Mouse (Mus musculus) olfactory bulb, adult 2 months (tissue): ENCODE measurements at regions not wholly inside any gene's neighbourhood (a gene's known extent, or its start where the extent isn't known, plus 50 kb on each side); places are given as distances from the start of the nearest gene placed in this dataset.
"Not testable (repeated sequence)": the region's sequence is repeated elsewhere in the genome, so short reads cannot be mapped to it uniquely, and the experiment has no call there.

Experiments used
- H3K27ac ChIP-seq: fragments of 200-500 bp; 2 replicates; pipeline ENCODE4 v1.5.1; 2012; ENCODE audit warnings: low read depth, low read length; ENCODE audit not compliant: insufficient read depth
- H3K4me1 ChIP-seq: fragments of 200-500 bp; 2 replicates; pipeline ENCODE4 v1.6.1; 2012; ENCODE audit warnings: low read length; ENCODE audit not compliant: control insufficient read depth, insufficient read depth
- H3K4me3 ChIP-seq: fragments of 200-500 bp; 2 replicates; pipeline ENCODE4 v1.5.1; 2012; ENCODE audit warnings: mild to moderate bottlenecking, low read depth, low read length, moderate library complexity; ENCODE audit not compliant: insufficient read depth
- CTCF ChIP-seq: fragments of 200-500 bp; IDR thresholded peaks from 2 replicates; pipeline ENCODE4 v1.5.1; 2012; ENCODE audit warnings: low read depth, mild to moderate bottlenecking, low read length, moderate library complexity; ENCODE audit not compliant: insufficient read depth
- POLR2A ChIP-seq: fragments of 200-500 bp; IDR thresholded peaks from 2 replicates; pipeline ENCODE4 v1.6.1; 2012; ENCODE audit warnings: mild to moderate bottlenecking, low read depth, low read length, moderate library complexity; ENCODE audit not compliant: insufficient read depth
- WGBS: fragments of 180-500 bp; shearing (Covaris S2); methylation state at CpG from one replicate; pipeline ENCODE4 v1.1.7; 2018; 5-methylcytosine and 5-hydroxymethylcytosine counted together

GRCm38 (mm10) chr10:38704762-38705130 is 116.8 kb downstream of the Rfpl4b start:
- H3K27ac ChIP-seq, H3K4me3 ChIP-seq, H3K4me1 ChIP-seq: not testable (repeated sequence)
- WGBS = 88% methylated on average over 1 of the region's 1 CpGs

GRCm38 (mm10) chr10:38703954-38704761 is 117.4 kb downstream of the Rfpl4b start:
- TF ChIP-seq CTCF = no peak
- H3K4me3 ChIP-seq = no peak overlapping the region
- no peak overlapping the region for H3K27ac ChIP-seq
- no peaks in the 10 kb centered on the region for H3K4me1 ChIP-seq
- 79% methylated on average over 4 of the region's 4 CpGs for WGBS

GRCm38 (mm10) chr10:38677453-38677852 is 144.1 kb downstream of the Rfpl4b start:
- Histone ChIP-seq H3K4me1 (no peaks in the 10 kb centered on the region), H3K4me3 (no peak overlapping the region), H3K27ac (no peak overlapping the region)
- WGBS = 95% methylated on average over 2 of the region's 2 CpGs
- TF ChIP-seq CTCF (no peak), POLR2A (no peak)

- H3K4me1 ChIP-seq = no peaks in the 10 kb centered on the region
- no peak overlapping the region for H3K27ac ChIP-seq
- H3K4me3 ChIP-seq = no peak overlapping the region
- no peak for TF ChIP-seq CTCF
- no peak for TF ChIP-seq POLR2A
Measured at GRCm38 (mm10) chr10:38668610-38669009, 153.0 kb downstream of the Rfpl4b start.

GRCm38 (mm10) chr10:38667841-38668240 is 153.7 kb downstream of the Rfpl4b start:
- no peak for TF ChIP-seq POLR2A
- TF ChIP-seq CTCF = no peak
- Histone ChIP-seq H3K4me3 (no peak overlapping the region), H3K4me1 (no peaks in the 10 kb centered on the region), H3K27ac (no peak overlapping the region)

GRCm38 (mm10) chr10:38635695-38636094 is 185.9 kb downstream of the Rfpl4b start:
- Histone ChIP-seq H3K4me1 (no peaks in the 10 kb centered on the region), H3K27ac (no peak overlapping the region), H3K4me3 (no peak overlapping the region)
- WGBS = 68% methylated on average over 1 of the region's 1 CpGs
- TF ChIP-seq POLR2A = no peak

- Histone ChIP-seq H3K4me1 (no peaks in the 10 kb centered on the region), H3K4me3 (no peak overlapping the region), H3K27ac (no peak overlapping the region)
- TF ChIP-seq POLR2A = no peak
- TF ChIP-seq CTCF = no peak
- WGBS = 67% methylated on average over 4 of the region's 4 CpGs
Measured at GRCm38 (mm10) chr10:38629907-38630505, 191.6 kb downstream of the Rfpl4b start.

GRCm38 (mm10) chr10:38623399-38623798 is 198.2 kb downstream of the Rfpl4b start:
- 100% methylated on average over 1 of the region's 1 CpGs for WGBS
- Histone ChIP-seq H3K27ac (no peak overlapping the region), H3K4me1 (no peaks in the 10 kb centered on the region), H3K4me3 (no peak overlapping the region)
- TF ChIP-seq POLR2A = no peak
- no peak for TF ChIP-seq CTCF

GRCm38 (mm10) chr10:38609606-38610510 is 211.7 kb downstream of the Rfpl4b start:
- Histone ChIP-seq H3K4me3 (no peak overlapping the region), H3K4me1 (no peaks in the 10 kb centered on the region), H3K27ac (no peak overlapping the region)
- WGBS = 79% methylated on average over 5 of the region's 5 CpGs
- TF ChIP-seq CTCF (no peak), POLR2A (no peak)
